Comparison of ENCODE assay signal across 10 mouse cellular contexts in the genomic region with DNA sequence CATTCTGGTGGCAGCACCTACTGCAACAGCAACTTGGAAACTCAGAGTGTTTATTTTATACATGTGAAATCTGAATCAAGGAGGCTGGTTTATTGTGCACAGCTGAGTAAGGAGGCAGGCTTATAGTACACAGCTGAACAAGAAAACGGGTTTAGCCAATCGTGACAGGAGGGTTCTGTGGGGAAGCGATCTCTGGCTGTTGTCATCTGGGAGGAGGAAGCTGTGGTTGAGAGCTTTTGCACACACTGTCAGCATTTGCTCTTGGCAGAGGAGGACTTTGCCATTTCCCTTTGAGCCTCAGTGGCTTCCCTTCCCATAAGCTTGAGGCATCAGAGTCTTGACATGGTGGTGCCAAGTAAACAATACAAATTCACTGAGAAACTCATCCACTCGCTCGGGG. TPM values are rescaled to one million over a fixed set of nuclear protein-coding genes. Genes with fewer than 3 reads are reported as not detected.
DNase-seq lines count a peak whose midpoint lies in the region; ATAC-seq and TF ChIP-seq lines count a peak whose summit lies in the region.
"Had no signal": no experiment of that assay in that cellular context is flagged by ENCODE, and none has a peak within 500 bp of the region (broad histone marks: within the 10 kb centered on the region; RNA-seq: fewer than 3 reads in every experiment).

No protein-coding gene starts in this region.

- H3K27ac ChIP-seq in lung, embryonic 14.5 days (ENCODE audit: low read depth): no peak overlapping the region
- peak overlapping the region; percentile 86 for H3K27ac ChIP-seq in bone marrow, adult 2 months (ENCODE audit: control insufficient read depth, insufficient read depth, low read depth, low read length, poor library complexity)
- no peak overlapping the region for H3K27ac ChIP-seq in forebrain, embryonic 16.5 days (ENCODE audit: low read length)
- H3K27ac ChIP-seq: midbrain, embryonic 12.5 days had no signal

- ATAC-seq in lung, embryonic 14.5 days (ENCODE audit: insufficient read depth): no peak
- no peak for ATAC-seq in forebrain, embryonic 16.5 days

- peak; percentile 22 for DNase-seq in lung, embryonic 14.5 days
- no peak for DNase-seq in lung, adult 2 months
- DNase-seq in thymus, postnatal 36 days: peak; percentile 60 to 73
- DNase-seq in right cerebral cortex, postnatal 10 days (ENCODE audit: low spot score in 2 of 2): no peak
- DNase-seq in adrenal gland, postnatal 4 days (ENCODE audit: low spot score in 2 of 2): no peak
- DNase-seq: cerebellum, postnatal 36 days had no signal

- no peak overlapping the region for H3K4me2 ChIP-seq in lung, embryonic 14.5 days
- no peak overlapping the region for H3K4me2 ChIP-seq in forebrain, embryonic 16.5 days (ENCODE audit: low read length)
- H3K4me2 ChIP-seq: midbrain, embryonic 12.5 days had no signal

- H3K36me3 ChIP-seq in lung, embryonic 14.5 days (ENCODE audit: insufficient read depth): no peaks in the 10 kb centered on the region
- peaks cover 22% of the 10 kb centered on the region for H3K36me3 ChIP-seq in megakaryocyte, embryonic 14.5 days (replicated peaks; ENCODE audit: low read length)
- no peaks in the 10 kb centered on the region for H3K36me3 ChIP-seq in forebrain, embryonic 16.5 days (ENCODE audit: control insufficient read depth, insufficient read depth)
- H3K36me3 ChIP-seq: midbrain, embryonic 12.5 days had no signal

- H3K4me1 ChIP-seq in lung, embryonic 14.5 days (ENCODE audit: insufficient read depth): peaks cover 5% of the 10 kb centered on the region
- H3K4me1 ChIP-seq in lung, adult 2 months (ENCODE audit: control insufficient read depth, insufficient read depth, low read length): peaks cover 2% of the 10 kb centered on the region; the same call in 1 of the 2 replicates
- H3K4me1 ChIP-seq in bone marrow, adult 2 months (ENCODE audit: control insufficient read depth, insufficient read depth, low read length): peaks cover 4% of the 10 kb centered on the region; the same call in 1 of the 2 replicates
- peaks cover 83% of the 10 kb centered on the region for H3K4me1 ChIP-seq in megakaryocyte, embryonic 14.5 days
- no peaks in the 10 kb centered on the region for H3K4me1 ChIP-seq in forebrain, embryonic 16.5 days (replicated peaks; ENCODE audit: control insufficient read depth, insufficient read depth, low read length)

- no peak overlapping the region for H3K4me3 ChIP-seq in lung, embryonic 14.5 days (ENCODE audit: low read depth, low read length)
- no peak overlapping the region for H3K4me3 ChIP-seq in lung, adult 2 months (replicated peaks; ENCODE audit: extremely low read depth, low read depth, low read length)
- no peak overlapping the region for H3K4me3 ChIP-seq in bone marrow, adult 2 months (replicated peaks; ENCODE audit: control insufficient read depth, low read depth, low read length)
- peak overlapping the region; percentile 85 for H3K4me3 ChIP-seq in megakaryocyte, embryonic 14.5 days (replicated peaks)
- no peak overlapping the region for H3K4me3 ChIP-seq in forebrain, embryonic 16.5 days (replicated peaks; ENCODE audit: low read length)
- H3K4me3 ChIP-seq: midbrain, embryonic 12.5 days had no signal

- no peak overlapping the region for H3K9ac ChIP-seq in lung, embryonic 14.5 days
- H3K9ac ChIP-seq in forebrain, embryonic 16.5 days (replicated peaks; ENCODE audit: low read depth, low read length): no peak overlapping the region
- H3K9ac ChIP-seq: midbrain, embryonic 12.5 days had no signal

- no peak for TF ChIP-seq POLR2A in lung, adult 2 months (IDR thresholded peaks at IDR 0.05; ENCODE audit: borderline replicate concordance, extremely low read depth, low read depth, low read length)
- no peak for TF ChIP-seq POLR2A in bone marrow, adult 2 months (IDR thresholded peaks at IDR 0.05; ENCODE audit: borderline replicate concordance, control insufficient read depth, low read depth, low read length)

- no peak for TF ChIP-seq CTCF in lung, embryonic 14.5 days (IDR thresholded peaks at IDR 0.05; ENCODE audit: low read depth)
- TF ChIP-seq CTCF in lung, adult 2 months (IDR thresholded peaks at IDR 0.05; ENCODE audit: insufficient read depth, low read length): no peak
- no peak for TF ChIP-seq CTCF in bone marrow, adult 2 months (IDR thresholded peaks at IDR 0.05; ENCODE audit: control insufficient read depth, insufficient read depth, low read length)

- WGBS in lung, embryonic 14.5 days: 41% methylated on average over 5 of the region's 5 CpGs
- 47% methylated on average over 5 of the region's 5 CpGs for WGBS in lung, adult 2 months
- WGBS in bone marrow, adult 2 months: 4% methylated on average over 5 of the region's 5 CpGs
- WGBS in forebrain, embryonic 16.5 days: 77% methylated on average over 5 of the region's 5 CpGs

- H3K27me3 ChIP-seq in lung, embryonic 14.5 days (ENCODE audit: insufficient read depth, low read length): no peaks in the 10 kb centered on the region
- H3K27me3 ChIP-seq in megakaryocyte, embryonic 14.5 days (replicated peaks): no peaks in the 10 kb centered on the region
- no peaks in the 10 kb centered on the region for H3K27me3 ChIP-seq in forebrain, embryonic 16.5 days (replicated peaks; ENCODE audit: control insufficient read depth, insufficient read depth, low read length)
- H3K27me3 ChIP-seq: midbrain, embryonic 12.5 days had no signal

- no peaks in the 10 kb centered on the region for H3K9me3 ChIP-seq in lung, embryonic 14.5 days (ENCODE audit: low read depth, low read length)
- no peaks in the 10 kb centered on the region for H3K9me3 ChIP-seq in megakaryocyte, embryonic 14.5 days
- H3K9me3 ChIP-seq in forebrain, embryonic 16.5 days (ENCODE audit: control insufficient read depth, low read length): no peaks in the 10 kb centered on the region
- H3K9me3 ChIP-seq: midbrain, embryonic 12.5 days had no signal

RNA-seq across cellular contexts. Expression of a gene that starts 11.0 kb away (rescaled TPM):
- polyA plus RNA-seq in lung, embryonic 14.5 days (2014; fragmentation: Nextera tagmentation; extraction: Ambion mirVana): 43.3 and 45.8 TPM in 2 replicates
- polyA plus RNA-seq in lung, adult 2 months (2012; rRNA removed): 0.48 and 0.75 TPM in 2 replicates
- polyA plus RNA-seq in bone marrow, adult 2 months (2011; ENCODE audit: insufficient read depth, insufficient read length, low replicate concordance, missing spikeins): 4.7 and 16.1 TPM in 2 replicates
- polyA plus RNA-seq in megakaryocyte, embryonic 14.5 days (2012; ENCODE audit: insufficient read depth, low replicate concordance): 1.5 TPM in 1 of 2 replicates, not detected in the other
- 1 to 10 TPM; 4.3 to 5.0 TPM for total RNA-seq in adrenal gland, postnatal 4 days (2021)
- 96.1 and 102 TPM in 2 replicates for polyA plus RNA-seq in forebrain, embryonic 16.5 days (2015; fragmentation: Nextera tagmentation; extraction: Ambion mirVana)

Comparison
In these comparisons a context has a peak if more than half of its experiments do, and no peak if none do; other contexts are left out.
1. DNase-seq: peak in lung, embryonic 14.5 days (single experiment) and thymus, postnatal 36 days (2 of 2); none in lung, adult 2 months (single experiment), right cerebral cortex, postnatal 10 days (0 of 2) and adrenal gland, postnatal 4 days (0 of 2).